Mouse (Mus musculus) CD8-positive naive resting alpha-beta T cell, adult 57 days (primary cell): ENCODE results near the gene Aimp1. TPM values are rescaled to one million over a fixed set of nuclear protein-coding genes. Genes with fewer than 3 reads are reported as not detected.

Source experiments
- total RNA-seq: library from RNA; stranded (reverse); gene quantifications from one replicate; pipeline ENCODE4 v1.2.4, GENCODE M21; 2023

Aimp1 gene
- 47.7 TPM for total RNA-seq

GRCm38 (mm10) chr3:132684231-132684928 is at the start of gene Aimp1:
Aimp1 (minus strand) TSS chr3:132684370.

GRCm38 (mm10) chr3:132683447-132684230 is 531 bp downstream of the Aimp1 start, which contains the start of gene Tbck:
Tbck (plus strand) TSS chr3:132684144.

GRCm38 (mm10) chr3:132629601-132630239 is 54.5 kb downstream of the Aimp1 start, which contains the start of gene Gimd1:
Gimd1 (plus strand) TSS chr3:132629820.

Other genes with a start within 250 kb of the Aimp1 start
- gene Gimd1, start 54.5 kb downstream of the Aimp1 start, total RNA-seq, result not detected
- 31.3 TPM for gene Tbck, start 226 bp downstream of the Aimp1 start, total RNA-seq